Mouse (Mus musculus) olfactory bulb, adult 2 months (tissue): ENCODE data around the gene Smpd2. TPM values are rescaled to one million over a fixed set of nuclear protein-coding genes. Genes with fewer than 3 reads are reported as not detected.
A peak's percentile ranks its signal among the peaks of the same experiment; 100 is the strongest.

Experiments used
- H3K27ac ChIP-seq: fragments of 200-500 bp; 2 replicates; pipeline ENCODE4 v1.5.1; 2012; ENCODE audit warnings: low read depth, low read length; ENCODE audit not compliant: insufficient read depth
- H3K4me1 ChIP-seq: fragments of 200-500 bp; 2 replicates; pipeline ENCODE4 v1.6.1; 2012; ENCODE audit warnings: low read length; ENCODE audit not compliant: control insufficient read depth, insufficient read depth
- H3K4me3 ChIP-seq: fragments of 200-500 bp; 2 replicates; pipeline ENCODE4 v1.5.1; 2012; ENCODE audit warnings: mild to moderate bottlenecking, low read depth, low read length, moderate library complexity; ENCODE audit not compliant: insufficient read depth
- CTCF ChIP-seq: fragments of 200-500 bp; IDR thresholded peaks from 2 replicates; pipeline ENCODE4 v1.5.1; 2012; ENCODE audit warnings: low read depth, mild to moderate bottlenecking, low read length, moderate library complexity; ENCODE audit not compliant: insufficient read depth
- POLR2A ChIP-seq: fragments of 200-500 bp; IDR thresholded peaks from 2 replicates; pipeline ENCODE4 v1.6.1; 2012; ENCODE audit warnings: mild to moderate bottlenecking, low read depth, low read length, moderate library complexity; ENCODE audit not compliant: insufficient read depth
- WGBS: fragments of 180-500 bp; shearing (Covaris S2); methylation state at CpG from one replicate; pipeline ENCODE4 v1.1.7; 2018; 5-methylcytosine and 5-hydroxymethylcytosine counted together
- polyA plus RNA-seq: library from polyadenylated mRNA; stranded (reverse); fragments of >200 nt; gene quantifications from 2 replicates; pipeline ENCODE4 v1.2.4, GENCODE M21; 2012; ENCODE audit warnings: low replicate concordance; ENCODE audit not compliant: missing spikeins, insufficient read depth, insufficient read length

Gene Smpd2
- not detected in 2 replicates for polyA plus RNA-seq

- TF ChIP-seq CTCF (no peak), POLR2A (peak; percentile 41)
- under 1% methylated on average over 50 of the region's 50 CpGs for WGBS
- peak within 1 kb of the TSS; percentile 24; the same call in 1 of the 2 replicates for H3K27ac ChIP-seq
These were observed at the start of gene Smpd2, which contains the start of gene Ppil6 for GRCm38 (mm10) chr10:41489708-41490517. Smpd2 (minus strand) TSS chr10:41490369. Ppil6 (plus strand) TSS chr10:41490439.

GRCm38 (mm10) chr10:41538986-41539385, 48.8 kb upstream of the Smpd2 start:
- WGBS, result 98% methylated on average over 4 of the region's 4 CpGs
- Histone ChIP-seq H3K4me1 (no peaks in the 10 kb centered on the region), H3K27ac (no peak overlapping the region), H3K4me3 (no peak overlapping the region)
- TF ChIP-seq CTCF, result no peak
- TF ChIP-seq POLR2A, result no peak

More at GRCm38 (mm10) chr10:41489708-41490517, at the start of gene Smpd2, which contains the start of gene Ppil6:
- Histone ChIP-seq H3K4me1 (peaks cover 28% of the 10 kb centered on the region), H3K4me3 (peak within 1 kb of the TSS; percentile 90)

DNA sequence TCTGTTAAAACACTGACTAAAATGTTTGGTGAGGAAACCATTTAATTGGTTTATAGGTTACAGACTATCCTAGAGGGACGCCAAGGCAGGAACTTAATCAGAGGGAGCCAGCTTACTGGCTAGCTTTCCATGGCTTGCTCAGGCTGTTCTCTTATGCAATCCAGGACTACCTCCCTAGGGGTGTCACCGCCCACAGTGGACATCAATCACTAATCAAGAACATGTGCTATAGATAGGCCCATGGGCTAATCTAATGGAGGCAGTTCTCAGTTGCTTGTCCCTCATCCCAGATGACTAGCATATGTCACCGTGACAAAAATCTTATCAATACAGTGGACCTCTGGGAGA, 47.8 kb upstream of the Smpd2 start:
- TF ChIP-seq POLR2A, result no peak
- no peak for TF ChIP-seq CTCF
- Histone ChIP-seq H3K27ac (no peak overlapping the region), H3K4me3 (no peak overlapping the region), H3K4me1 (no peaks in the 10 kb centered on the region)
- WGBS, result 90% methylated on average over 3 of the region's 3 CpGs

DNA sequence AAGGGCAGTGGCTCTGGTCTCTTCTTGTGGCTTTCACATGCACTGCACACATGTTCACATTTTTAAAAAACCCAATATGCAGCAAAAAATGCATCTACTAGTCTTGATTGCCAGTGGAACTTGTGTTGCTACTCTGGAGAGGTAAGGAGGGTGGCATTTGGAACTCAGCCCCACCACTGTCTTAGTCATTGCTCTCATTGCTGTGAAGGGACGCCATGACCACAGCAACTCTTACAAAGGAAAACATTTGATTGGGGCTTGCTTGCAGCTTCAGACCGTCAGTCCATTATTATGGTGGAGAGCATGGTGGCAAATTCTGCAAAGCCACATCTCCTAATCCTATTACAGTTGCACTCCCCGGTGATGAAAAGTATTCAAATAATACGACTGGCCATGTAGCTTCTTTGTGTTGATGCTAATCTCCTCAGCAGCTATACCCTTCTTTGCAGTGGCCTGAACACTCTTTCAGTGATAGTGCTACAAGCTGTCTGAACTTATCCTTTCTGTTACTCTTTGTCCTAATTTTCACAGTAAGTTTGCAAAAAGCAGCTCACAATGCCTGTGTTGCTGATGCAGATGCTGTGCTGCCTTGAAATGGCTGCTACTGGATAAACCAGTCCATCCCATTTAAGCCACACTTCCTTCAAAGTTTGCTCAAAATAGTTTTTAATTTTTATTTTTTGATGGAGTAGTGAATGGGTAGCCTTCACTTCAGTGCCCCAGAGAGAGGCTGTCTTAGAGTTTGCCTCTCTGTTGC, 47.2 kb upstream of the Smpd2 start:
- Histone ChIP-seq H3K27ac (no peak overlapping the region), H3K4me1 (no peaks in the 10 kb centered on the region), H3K4me3 (no peak overlapping the region)
- 53% methylated on average over 4 of the region's 4 CpGs for WGBS
- TF ChIP-seq POLR2A (no peak), CTCF (no peak)

DNA sequence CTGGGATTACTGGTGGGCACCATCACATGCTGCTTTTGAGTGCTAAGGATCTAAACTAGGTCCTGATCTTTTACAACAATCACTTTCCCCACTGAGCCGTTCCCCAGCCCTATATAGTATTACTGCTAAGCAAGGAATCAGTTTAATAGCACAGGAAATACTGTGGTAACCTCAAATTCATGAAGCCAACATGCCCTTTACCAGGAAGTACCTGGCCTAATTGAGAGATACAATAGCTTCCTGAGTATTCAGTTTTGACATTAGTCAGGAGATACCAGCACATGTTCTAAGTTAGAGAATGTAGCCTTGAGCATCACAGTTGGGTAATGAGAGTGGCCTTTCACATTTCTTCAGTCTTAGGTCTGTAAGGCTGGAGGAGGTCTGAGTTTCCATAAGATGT, 46.5 kb upstream of the Smpd2 start:
- WGBS, result 92% methylated on average over 1 of the region's 1 CpGs
- TF ChIP-seq POLR2A, result no peak
- TF ChIP-seq CTCF, result no peak
- Histone ChIP-seq H3K27ac (no peak overlapping the region), H3K4me1 (no peaks in the 10 kb centered on the region), H3K4me3 (no peak overlapping the region)

DNA sequence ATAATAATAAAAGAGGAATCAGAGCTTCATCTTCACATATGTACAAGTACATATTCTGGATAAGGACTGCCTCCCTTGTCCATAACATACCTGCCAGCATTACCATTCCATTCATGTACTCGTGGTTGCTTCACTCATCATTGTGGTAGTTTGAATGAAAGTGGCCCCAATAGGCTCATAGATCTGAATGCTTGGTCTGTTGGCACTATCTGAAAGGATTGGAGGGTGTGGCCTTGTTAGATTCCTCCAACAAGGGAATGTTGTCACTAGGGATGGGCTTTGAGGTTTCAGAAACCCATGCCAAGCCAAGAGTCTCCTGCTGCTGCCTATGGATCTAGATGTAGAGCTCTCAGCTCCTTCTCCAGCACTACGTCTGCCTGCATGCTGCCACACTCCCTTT, 45.8 kb upstream of the Smpd2 start:
- Histone ChIP-seq H3K27ac (no peak overlapping the region), H3K4me3 (no peak overlapping the region), H3K4me1 (no peaks in the 10 kb centered on the region)
- WGBS, result 88% methylated on average over 2 of the region's 2 CpGs
- no peak for TF ChIP-seq POLR2A
- no peak for TF ChIP-seq CTCF

DNA sequence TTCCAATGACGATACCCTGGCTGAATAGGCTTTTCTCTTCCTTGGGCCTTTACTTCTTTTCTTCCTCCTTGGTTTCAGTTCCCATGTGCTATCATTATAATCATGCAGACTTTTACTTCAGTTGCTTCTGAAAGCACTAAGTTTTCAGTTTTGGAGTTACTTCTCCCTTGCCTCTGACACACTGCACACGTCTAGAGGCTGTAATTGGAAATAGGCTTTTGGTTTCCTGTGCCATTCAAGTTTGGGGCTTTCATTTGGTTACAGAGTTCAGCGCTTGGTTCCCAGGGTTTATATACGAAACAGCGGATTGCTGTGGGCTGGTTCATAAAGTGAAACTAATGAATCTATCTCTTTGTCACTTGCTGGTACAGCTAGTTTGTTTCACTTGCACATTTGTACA, 39.8 kb upstream of the Smpd2 start:
- 82% methylated on average over 5 of the region's 5 CpGs for WGBS

DNA sequence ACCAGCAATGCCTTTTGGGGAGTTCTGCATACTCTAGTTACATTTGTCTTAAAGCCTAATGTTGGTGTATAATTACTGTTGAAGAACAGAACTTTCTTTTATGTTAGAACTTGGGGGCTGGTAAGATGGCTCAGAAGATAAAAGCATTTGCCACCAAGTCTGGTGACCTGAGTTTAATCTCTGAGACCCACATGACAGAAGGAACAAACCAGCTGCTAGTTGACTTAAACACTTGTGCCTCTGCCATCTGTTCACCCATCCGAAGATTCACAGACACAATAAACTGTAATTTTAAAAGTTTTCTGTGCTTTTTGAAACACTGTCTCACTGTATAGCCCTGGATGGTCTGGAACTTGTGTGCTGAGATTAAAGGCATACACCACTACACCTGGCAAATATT, 35.5 kb upstream of the Smpd2 start:
- 53% methylated on average over 1 of the region's 1 CpGs for WGBS

More for the DNA sequence above, 39.8 kb upstream of the Smpd2 start:
- Histone ChIP-seq H3K27ac (no peak overlapping the region), H3K4me3 (no peak overlapping the region), H3K4me1 (no peaks in the 10 kb centered on the region)
- no peak for TF ChIP-seq CTCF

DNA sequence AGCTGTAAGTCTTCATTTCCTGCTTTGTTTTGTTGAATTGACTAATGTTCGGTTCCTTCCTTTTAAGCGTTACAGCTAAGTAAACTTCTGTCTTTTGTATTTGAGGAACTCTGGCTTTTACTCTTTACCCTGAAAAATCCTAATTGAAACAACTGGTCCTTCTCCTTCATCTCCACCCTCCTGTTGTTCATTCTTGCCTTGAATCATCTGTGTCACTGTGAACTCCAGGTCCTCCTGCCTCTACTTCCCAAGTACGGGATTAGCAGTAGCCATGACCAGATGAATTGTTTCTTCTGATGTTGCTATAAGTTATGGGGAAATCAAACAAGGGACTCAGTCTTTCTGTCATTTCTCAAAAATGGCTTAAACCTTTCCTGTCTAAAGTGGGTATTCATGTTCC, 33.2 kb upstream of the Smpd2 start:
- WGBS, result 72% methylated on average over 3 of the region's 3 CpGs
- no peak overlapping the region for H3K27ac ChIP-seq
- H3K4me3 ChIP-seq, result no peak overlapping the region
- TF ChIP-seq CTCF, result no peak
- no peak for TF ChIP-seq POLR2A
- H3K4me1 ChIP-seq, result 0 out of 2 replicates have a peak, but pooled peaks cover 2% of the 10 kb centered on the region

More for the DNA sequence above, 35.5 kb upstream of the Smpd2 start:
- H3K4me3 ChIP-seq, result no peak overlapping the region
- TF ChIP-seq POLR2A (no peak), CTCF (no peak)
- no peak overlapping the region for H3K27ac ChIP-seq
- H3K4me1 ChIP-seq, result 0 out of 2 replicates have a peak, but pooled peaks cover 2% of the 10 kb centered on the region
